Mouse (Mus musculus): ENCODE measurements at regions not wholly inside any gene's neighbourhood (a gene's known extent, or its start where the extent isn't known, plus 50 kb on each side); places are given as distances from the start of the nearest gene placed in this dataset.

- no peaks in the 10 kb centered on the region for H3K27me3 ChIP-seq (ENCODE audit: low read depth, poor library complexity, severe bottlenecking)
- WGBS = 89% methylated on average over 2 of the region's 2 CpGs
Measured at GRCm38 (mm10) chr14:58596936-58597335, 526.6 kb downstream of the Fgf9 start.

GRCm38 (mm10) chr14:58581806-58582205 is 511.5 kb downstream of the Fgf9 start:
- DNase-seq (ENCODE audit: low spot score) = no peak
- H3K9me3 ChIP-seq (replicated peaks) = no peaks in the 10 kb centered on the region
- H3K4me3 ChIP-seq = no peak overlapping the region
- H3K4me1 ChIP-seq = no peaks in the 10 kb centered on the region
- H3K27ac ChIP-seq = no peak overlapping the region
- H3K27me3 ChIP-seq (ENCODE audit: low read depth, poor library complexity, severe bottlenecking) = no peaks in the 10 kb centered on the region
- H3K36me3 ChIP-seq = no peaks in the 10 kb centered on the region
- 96% methylated on average over 5 of the region's 5 CpGs for WGBS

More at GRCm38 (mm10) chr14:58596936-58597335, 526.6 kb downstream of the Fgf9 start:
- Histone ChIP-seq H3K9me3 (replicated peaks) (no peaks in the 10 kb centered on the region), H3K27ac (no peak overlapping the region), H3K4me1 (no peaks in the 10 kb centered on the region), H3K36me3 (no peaks in the 10 kb centered on the region), H3K4me3 (no peak overlapping the region)
- no peak for DNase-seq (ENCODE audit: low spot score)

DNA sequence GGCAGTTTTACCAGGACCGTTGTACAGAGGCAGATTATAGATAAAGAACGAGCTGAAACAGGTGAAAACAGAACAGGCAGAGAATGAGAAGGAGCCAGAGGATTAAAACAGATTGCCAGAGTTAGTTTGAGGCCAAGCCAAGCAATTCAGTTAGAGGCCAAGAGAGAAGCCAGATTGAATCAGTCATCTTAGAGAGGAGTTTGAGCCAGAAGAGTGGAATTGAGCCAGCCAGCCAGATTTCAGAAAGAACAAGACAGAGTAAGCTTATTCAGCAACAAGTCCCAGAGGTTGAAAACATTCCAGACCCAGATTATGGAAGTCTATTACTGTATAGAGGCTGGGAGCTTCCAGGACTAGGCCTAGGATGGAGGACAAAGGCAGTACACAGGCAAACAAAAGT is 499.7 kb downstream of the Fgf9 start:
- Histone ChIP-seq H3K4me3 (no peak overlapping the region), H3K4me1 (no peaks in the 10 kb centered on the region), H3K9me3 (replicated peaks) (no peaks in the 10 kb centered on the region), H3K27ac (no peak overlapping the region), H3K27me3 (ENCODE audit: low read depth, poor library complexity, severe bottlenecking) (no peaks in the 10 kb centered on the region), H3K36me3 (no peaks in the 10 kb centered on the region)
- WGBS = 93% methylated on average over 2 of the region's 2 CpGs
- no peak for DNase-seq (ENCODE audit: low spot score)

GRCm38 (mm10) chr14:58567472-58567871 is 497.1 kb downstream of the Fgf9 start:
- no peaks in the 10 kb centered on the region for H3K4me1 ChIP-seq
- no peaks in the 10 kb centered on the region for H3K9me3 ChIP-seq (replicated peaks)

GRCm38 (mm10) chr14:58563082-58563481 is 492.7 kb downstream of the Fgf9 start:
- Histone ChIP-seq H3K27me3 (ENCODE audit: low read depth, poor library complexity, severe bottlenecking) (no peaks in the 10 kb centered on the region), H3K36me3 (no peaks in the 10 kb centered on the region), H3K9me3 (replicated peaks) (no peaks in the 10 kb centered on the region), H3K4me3 (no peak overlapping the region), H3K27ac (no peak overlapping the region), H3K4me1 (no peaks in the 10 kb centered on the region)
- WGBS = 81% methylated on average over 2 of the region's 2 CpGs
- DNase-seq (ENCODE audit: low spot score) = no peak

More at GRCm38 (mm10) chr14:58567472-58567871, 497.1 kb downstream of the Fgf9 start:
- Histone ChIP-seq H3K27me3 (ENCODE audit: low read depth, poor library complexity, severe bottlenecking) (no peaks in the 10 kb centered on the region), H3K27ac (no peak overlapping the region), H3K36me3 (no peaks in the 10 kb centered on the region), H3K4me3 (no peak overlapping the region)
- DNase-seq (ENCODE audit: low spot score) = no peak

DNA sequence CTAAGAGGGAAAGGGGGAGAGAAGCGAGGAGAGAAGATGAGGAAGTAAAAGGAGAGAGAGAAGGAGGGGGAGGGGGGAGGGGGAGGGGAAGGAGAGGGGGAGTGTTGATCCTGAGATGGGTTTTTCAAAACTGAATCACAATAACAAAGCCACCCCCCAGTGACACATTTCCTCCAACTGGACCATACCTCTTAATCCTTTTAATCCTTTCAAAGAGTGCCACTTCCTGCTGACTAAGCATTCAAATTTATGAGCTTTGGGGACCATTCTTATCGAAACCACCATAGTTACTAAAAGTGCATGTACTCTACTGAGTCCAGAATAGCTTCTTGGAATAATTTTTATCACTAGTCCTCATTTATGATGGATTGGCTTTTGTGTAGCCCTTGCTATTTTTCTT is 480.4 kb downstream of the Fgf9 start:
- H3K9me3 ChIP-seq (replicated peaks) = no peaks in the 10 kb centered on the region
- peaks cover 1% of the 10 kb centered on the region; the same call in 1 of the 2 replicates for H3K4me1 ChIP-seq
- DNase-seq (ENCODE audit: low spot score) = no peak
- H3K27me3 ChIP-seq (ENCODE audit: low read depth, poor library complexity, severe bottlenecking) = no peaks in the 10 kb centered on the region
- 80% methylated on average over 2 of the region's 2 CpGs for WGBS
- no peak overlapping the region for H3K4me3 ChIP-seq
- no peak overlapping the region for H3K27ac ChIP-seq
- no peaks in the 10 kb centered on the region for H3K36me3 ChIP-seq

DNA sequence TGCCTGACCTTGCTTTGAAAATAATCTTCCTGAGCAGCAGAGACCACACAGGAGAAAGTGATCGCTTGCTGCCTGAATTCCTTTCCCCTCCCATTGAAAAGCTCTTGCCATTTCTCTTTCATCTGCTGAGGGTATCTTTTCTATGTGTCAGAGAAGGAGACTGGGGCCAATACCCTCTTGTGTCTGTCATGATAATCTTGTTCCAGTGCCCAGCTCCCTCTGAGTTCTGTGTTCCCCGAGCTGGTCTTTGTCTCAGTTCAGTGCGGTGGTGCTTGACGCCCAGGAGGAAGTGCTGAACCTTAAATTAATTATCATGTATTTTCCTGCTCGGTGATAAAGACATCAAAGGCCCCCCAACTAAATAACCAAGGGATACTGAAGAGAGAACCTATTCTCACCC is 475.4 kb downstream of the Fgf9 start:
- no peaks in the 10 kb centered on the region for H3K36me3 ChIP-seq
- no peak for DNase-seq (ENCODE audit: low spot score)
- H3K27ac ChIP-seq = no peak overlapping the region
- WGBS = 37% methylated on average over 5 of the region's 5 CpGs
- no peaks in the 10 kb centered on the region for H3K9me3 ChIP-seq (replicated peaks)
- H3K4me3 ChIP-seq = no peak overlapping the region
- no peaks in the 10 kb centered on the region for H3K27me3 ChIP-seq (ENCODE audit: low read depth, poor library complexity, severe bottlenecking)
- peaks cover 4% of the 10 kb centered on the region; the same call in 1 of the 2 replicates for H3K4me1 ChIP-seq

- WGBS = 91% methylated on average over 10 of the region's 10 CpGs
- H3K36me3 ChIP-seq = no peaks in the 10 kb centered on the region
- H3K27me3 ChIP-seq (ENCODE audit: low read depth, poor library complexity, severe bottlenecking) = no peaks in the 10 kb centered on the region
- DNase-seq (ENCODE audit: low spot score) = no peak
- H3K4me1 ChIP-seq = peaks cover 4% of the 10 kb centered on the region; the same call in 1 of the 2 replicates
- no peak overlapping the region for H3K27ac ChIP-seq
- no peaks in the 10 kb centered on the region for H3K9me3 ChIP-seq (replicated peaks)
- H3K4me3 ChIP-seq = no peak overlapping the region
Measured at GRCm38 (mm10) chr14:58543140-58543767, 472.9 kb downstream of the Fgf9 start.

DNA sequence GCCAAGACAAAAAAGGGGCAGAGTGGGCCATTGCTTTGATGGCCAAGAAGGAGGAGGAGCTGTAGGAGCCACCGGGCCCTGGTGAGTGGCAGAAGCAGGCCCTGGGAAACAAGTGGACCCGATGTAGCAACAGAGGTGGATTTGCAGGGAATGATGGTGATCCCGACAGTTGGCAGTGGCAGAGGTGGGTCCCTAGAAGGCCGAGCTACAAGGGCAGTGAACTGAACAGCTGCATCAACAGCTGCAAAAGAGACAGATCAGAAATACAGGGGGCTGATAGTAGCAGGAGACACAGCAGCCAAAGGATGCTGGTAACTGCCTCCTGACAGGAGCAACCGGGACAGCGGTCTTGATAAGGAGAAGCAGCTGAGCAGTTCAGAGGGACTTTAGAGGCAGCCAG is 467.8 kb downstream of the Fgf9 start:
- 71% methylated on average over 6 of the region's 6 CpGs for WGBS
- DNase-seq (ENCODE audit: low spot score) = no peak
- Histone ChIP-seq H3K36me3 (no peaks in the 10 kb centered on the region), H3K9me3 (replicated peaks) (no peaks in the 10 kb centered on the region), H3K4me1 (no peaks in the 10 kb centered on the region), H3K27ac (peak overlapping the region; percentile 9; the same call in 1 of the 2 replicates), H3K27me3 (ENCODE audit: low read depth, poor library complexity, severe bottlenecking) (no peaks in the 10 kb centered on the region), H3K4me3 (no peak overlapping the region)

DNA sequence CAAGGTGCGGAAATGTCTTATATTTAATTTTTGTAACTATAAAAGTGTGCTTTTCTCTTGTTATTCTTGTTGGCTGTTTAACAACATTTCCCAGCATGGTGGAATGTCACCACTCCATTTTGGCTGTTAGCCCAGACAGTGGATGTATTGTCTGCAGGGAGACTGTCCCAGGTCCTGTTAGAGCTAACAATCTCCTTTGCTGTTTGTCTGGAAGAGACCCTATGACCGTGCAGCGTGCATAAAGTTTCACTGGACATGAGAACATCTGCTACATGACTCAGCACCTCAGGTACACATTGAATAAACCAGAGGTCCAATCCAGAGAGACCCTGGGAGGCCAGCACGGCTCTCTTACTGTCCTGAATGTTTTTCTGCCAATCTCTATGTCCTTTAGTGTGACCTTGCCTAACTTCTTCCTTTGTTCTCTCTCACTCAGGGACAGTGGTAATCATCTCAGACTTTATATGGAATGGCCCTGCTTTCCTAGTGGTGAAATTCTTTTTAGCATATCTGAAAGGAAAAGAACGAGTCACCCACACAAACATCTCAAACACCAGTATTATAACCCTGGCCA is 450.7 kb downstream of the Fgf9 start:
- H3K36me3 ChIP-seq = no peaks in the 10 kb centered on the region
- 0 out of 2 replicates have a peak overlapping the region, but pooled peaks have one; percentile 4 for H3K27ac ChIP-seq
- WGBS = 90% methylated on average over 5 of the region's 5 CpGs
- no peaks in the 10 kb centered on the region for H3K9me3 ChIP-seq (replicated peaks)
- DNase-seq (ENCODE audit: low spot score) = no peak
- H3K4me3 ChIP-seq = no peak overlapping the region
- H3K4me1 ChIP-seq = peaks cover 10% of the 10 kb centered on the region
- no peaks in the 10 kb centered on the region for H3K27me3 ChIP-seq (ENCODE audit: low read depth, poor library complexity, severe bottlenecking)

- 77% methylated on average over 5 of the region's 5 CpGs for WGBS
- H3K27me3 ChIP-seq (ENCODE audit: low read depth, poor library complexity, severe bottlenecking) = no peaks in the 10 kb centered on the region
- no peaks in the 10 kb centered on the region for H3K36me3 ChIP-seq
- no peak for DNase-seq (ENCODE audit: low spot score)
- H3K4me3 ChIP-seq = no peak overlapping the region
- no peaks in the 10 kb centered on the region for H3K9me3 ChIP-seq (replicated peaks)
- no peak overlapping the region for H3K27ac ChIP-seq
- H3K4me1 ChIP-seq = peaks cover 10% of the 10 kb centered on the region
Measured at GRCm38 (mm10) chr14:58520384-58520783, 450.0 kb downstream of the Fgf9 start.

GRCm38 (mm10) chr14:58519086-58519485 is 448.7 kb downstream of the Fgf9 start:
- Histone ChIP-seq H3K9me3 (replicated peaks) (no peaks in the 10 kb centered on the region), H3K27me3 (ENCODE audit: low read depth, poor library complexity, severe bottlenecking) (no peaks in the 10 kb centered on the region), H3K4me1 (peaks cover 10% of the 10 kb centered on the region), H3K36me3 (no peaks in the 10 kb centered on the region), H3K4me3 (no peak overlapping the region), H3K27ac (no peak overlapping the region)
- 100% methylated on average over 1 of the region's 1 CpGs for WGBS
- no peak for DNase-seq (ENCODE audit: low spot score)

GRCm38 (mm10) chr14:58516543-58516942 is 446.2 kb downstream of the Fgf9 start:
- Histone ChIP-seq H3K27ac (no peak overlapping the region), H3K9me3 (replicated peaks) (no peaks in the 10 kb centered on the region), H3K4me1 (peaks cover 10% of the 10 kb centered on the region), H3K4me3 (no peak overlapping the region), H3K36me3 (no peaks in the 10 kb centered on the region), H3K27me3 (ENCODE audit: low read depth, poor library complexity, severe bottlenecking) (no peaks in the 10 kb centered on the region)
- WGBS = 8% methylated on average over 4 of the region's 4 CpGs
- no peak for DNase-seq (ENCODE audit: low spot score)

GRCm38 (mm10) chr14:58512177-58512576 is 441.8 kb downstream of the Fgf9 start:
- H3K36me3 ChIP-seq = no peaks in the 10 kb centered on the region
- H3K27ac ChIP-seq = no peak overlapping the region
- no peaks in the 10 kb centered on the region for H3K9me3 ChIP-seq (replicated peaks)
- H3K4me1 ChIP-seq = peaks cover 16% of the 10 kb centered on the region
- H3K4me3 ChIP-seq = no peak overlapping the region
- WGBS = 93% methylated on average over 6 of the region's 6 CpGs
- no peak for DNase-seq (ENCODE audit: low spot score)
- no peaks in the 10 kb centered on the region for H3K27me3 ChIP-seq (ENCODE audit: low read depth, poor library complexity, severe bottlenecking)

All from limb, embryonic 10.5 days (tissue).